Mouse (Mus musculus) adrenal gland, postnatal 36 days (tissue): ENCODE results near the gene Olfr291. TPM values are rescaled to one million over a fixed set of nuclear protein-coding genes. Genes with fewer than 3 reads are reported as not detected.

ENCODE experiments used
- DNase-seq, 2 experiments: peaks; one replicate each; pipeline ENCODE4 v3.0.0; 2021; ENCODE audit warnings: mixed read lengths in 1 of 2
- long read RNA-seq, 2 experiments: library from polyadenylated mRNA; stranded (forward); transcript quantifications; one replicate each; pipeline ENCODE4 v2.0.0; 2021; ENCODE audit warnings: borderline sequencing depth in 2 of 2
- total RNA-seq, 2 experiments: library from RNA; stranded (reverse); gene quantifications; 2 replicates each; pipeline ENCODE4 v1.2.3; 2021

The Olfr291 gene
- total RNA-seq, result not detected
- long read RNA-seq, experiment 1, result 0 reads
- long read RNA-seq, experiment 2, result 0 reads

DNA sequence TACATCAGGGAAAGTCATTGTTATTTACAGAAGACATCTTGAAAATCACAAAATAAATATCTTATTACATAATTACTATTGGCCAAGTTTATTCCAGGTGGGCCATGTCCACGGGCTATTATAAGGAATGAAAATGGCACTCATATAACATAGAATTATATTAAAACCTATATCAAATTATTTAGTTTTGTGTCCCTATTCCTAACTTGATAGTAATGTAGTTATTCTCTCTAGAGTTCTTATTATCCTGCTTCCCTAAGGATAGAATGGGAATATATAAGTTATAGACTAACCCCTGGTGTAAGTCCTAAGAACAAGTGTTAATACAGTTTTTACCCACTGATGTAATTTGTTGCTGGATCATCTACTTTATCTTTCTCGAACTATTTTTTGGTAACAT is at the start of gene Olfr291:
Gene Olfr291 (plus strand): TSS at position 301 of the 400 bp plus-strand sequence.
- DNase-seq, result no peak

- DNase-seq, result peak in 1 of 2 experiments; percentile 5
Measured at GRCm38 (mm10) chr7:84805224-84805623, 48.1 kb upstream of the Olfr291 start.

DNA sequence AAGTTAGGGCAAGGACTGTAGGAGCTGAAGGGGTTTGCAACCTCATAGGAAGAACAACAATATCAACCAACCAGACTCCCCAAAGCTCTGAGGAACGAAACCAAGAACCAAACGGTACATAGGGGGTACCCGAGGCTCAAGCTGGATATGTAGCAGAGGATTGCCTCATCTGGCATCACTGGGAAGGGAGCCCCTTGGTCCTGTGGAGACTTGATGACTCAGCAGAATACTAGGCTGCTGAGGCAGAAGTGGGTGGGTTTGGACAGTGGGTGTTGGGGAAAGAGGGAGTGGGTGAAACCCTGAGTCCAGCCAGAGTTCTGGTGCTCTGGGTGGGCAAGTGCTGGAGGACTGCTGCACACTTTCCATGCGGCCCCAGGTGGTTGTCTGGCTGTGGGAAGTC is 47.2 kb upstream of the Olfr291 start:
- no peak for DNase-seq

DNA sequence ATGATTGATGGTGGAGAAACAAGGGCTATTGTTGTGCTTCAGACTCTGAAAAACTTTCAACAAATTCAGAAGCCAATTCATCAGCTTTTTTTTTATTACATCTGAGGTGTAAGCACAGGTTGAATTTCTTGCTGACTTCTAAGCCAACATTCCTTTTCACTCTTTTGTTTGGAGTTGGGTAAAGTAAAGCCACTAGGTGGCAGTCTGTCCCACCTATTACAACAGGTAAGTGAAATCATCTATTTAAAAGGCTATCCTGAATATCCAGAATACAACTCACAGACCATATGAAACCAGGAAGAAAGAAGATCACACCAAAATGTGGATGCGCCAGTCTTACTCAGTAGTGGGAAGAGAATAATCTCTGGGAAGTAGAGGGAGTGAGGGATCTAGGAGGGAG is 31.2 kb downstream of the Olfr291 start:
- DNase-seq, result no peak

Other genes starting within 250 kb of the Olfr291 start
- gene Fah, start 246.8 kb upstream of the Olfr291 start, total RNA-seq, result 10 to 100 TPM; 42.2 to 66.4 TPM
- 100 to 1,000 TPM; 117 to 122 TPM for gene Zfand6, start 163.6 kb upstream of the Olfr291 start, total RNA-seq
- not detected for gene Vmn2r65, start 110.6 kb downstream of the Olfr291 start, total RNA-seq
- gene Vmn2r66, start 158.7 kb downstream of the Olfr291 start, total RNA-seq, result not detected